Mouse (Mus musculus): ENCODE results near the gene Tmem126b. TPM values are rescaled to one million over a fixed set of nuclear protein-coding genes. Genes with fewer than 3 reads are reported as not detected.
A peak's percentile ranks its signal among the peaks of the same experiment; 100 is the strongest.

Tmem126b gene
- polyA plus RNA-seq, 1 experiment from 2014 or later = 32.0 TPM

- Histone ChIP-seq H3K4me3 (replicated peaks; ENCODE audit: low read length) (peak overlapping the region; percentile 88), H3K4me2 (ENCODE audit: low read length) (peak overlapping the region; percentile 52), H3K9me3 (ENCODE audit: control insufficient read depth, low read length) (no peaks in the 10 kb centered on the region), H3K27me3 (replicated peaks; ENCODE audit: control insufficient read depth, insufficient read depth, low read length) (no peaks in the 10 kb centered on the region), H3K36me3 (ENCODE audit: control insufficient read depth, insufficient read depth) (peaks cover 4% of the 10 kb centered on the region; the same call in 1 of the 2 replicates), H3K4me1 (replicated peaks; ENCODE audit: control insufficient read depth, insufficient read depth, low read length) (peaks cover 13% of the 10 kb centered on the region), H3K27ac (ENCODE audit: low read length) (peak overlapping the region; percentile 83), H3K9ac (replicated peaks; ENCODE audit: low read depth, low read length) (peak overlapping the region; percentile 72)
- ATAC-seq = peak; percentile 60
- 16% methylated on average over 10 of the region's 10 CpGs for WGBS
Observed at GRCm38 (mm10) chr7:90457517-90457916, 18.3 kb downstream of the Tmem126b start.

GRCm38 (mm10) chr7:90456845-90457468, 18.8 kb downstream of the Tmem126b start, which contains the start of gene Tmem126a:
Gene Tmem126a (minus strand): TSS chr7:90457229.
- H3K9me3 ChIP-seq (ENCODE audit: control insufficient read depth, low read length) = no peaks in the 10 kb centered on the region
- H3K27me3 ChIP-seq (replicated peaks; ENCODE audit: control insufficient read depth, insufficient read depth, low read length) = no peaks in the 10 kb centered on the region
- ATAC-seq = peak; percentile 98
- H3K4me1 ChIP-seq (replicated peaks; ENCODE audit: control insufficient read depth, insufficient read depth, low read length) = peaks cover 13% of the 10 kb centered on the region
- peak within 1 kb of the TSS; percentile 72 for H3K9ac ChIP-seq (replicated peaks; ENCODE audit: low read depth, low read length)
- H3K4me2 ChIP-seq (ENCODE audit: low read length) = peak within 1 kb of the TSS; percentile 52
- H3K27ac ChIP-seq (ENCODE audit: low read length) = peak within 1 kb of the TSS; percentile 83
- H3K4me3 ChIP-seq (replicated peaks; ENCODE audit: low read length) = peak within 1 kb of the TSS; percentile 88
- under 1% methylated on average over 41 of the region's 41 CpGs for WGBS
- peaks cover 4% of the 10 kb centered on the region; the same call in 1 of the 2 replicates for H3K36me3 ChIP-seq (ENCODE audit: control insufficient read depth, insufficient read depth)

- 34% methylated on average over 7 of the region's 7 CpGs for WGBS
- ATAC-seq = no peak
- H3K4me1 ChIP-seq (replicated peaks; ENCODE audit: control insufficient read depth, insufficient read depth, low read length) = peaks cover 13% of the 10 kb centered on the region
Observed at GRCm38 (mm10) chr7:90456149-90456844, 19.5 kb downstream of the Tmem126b start.

GRCm38 (mm10) chr7:90444206-90444605, 31.6 kb downstream of the Tmem126b start:
- H3K9me3 ChIP-seq (ENCODE audit: control insufficient read depth, low read length) = no peaks in the 10 kb centered on the region
- no peak overlapping the region for H3K27ac ChIP-seq (ENCODE audit: low read length)
- peaks cover 4% of the 10 kb centered on the region; the same call in 1 of the 2 replicates for H3K4me1 ChIP-seq (replicated peaks; ENCODE audit: control insufficient read depth, insufficient read depth, low read length)
- no peaks in the 10 kb centered on the region for H3K27me3 ChIP-seq (replicated peaks; ENCODE audit: control insufficient read depth, insufficient read depth, low read length)
- H3K9ac ChIP-seq (replicated peaks; ENCODE audit: low read depth, low read length) = peak overlapping the region; percentile 98
- no peak for ATAC-seq
- WGBS = under 1% methylated on average over 6 of the region's 6 CpGs
- H3K4me3 ChIP-seq (replicated peaks; ENCODE audit: low read length) = peak overlapping the region; percentile 99
- H3K36me3 ChIP-seq (ENCODE audit: control insufficient read depth, insufficient read depth) = peaks cover 8% of the 10 kb centered on the region; the same call in 1 of the 2 replicates
- H3K4me2 ChIP-seq (ENCODE audit: low read length) = peak overlapping the region; percentile 81

More at GRCm38 (mm10) chr7:90456149-90456844, 19.5 kb downstream of the Tmem126b start:
- H3K36me3 ChIP-seq (ENCODE audit: control insufficient read depth, insufficient read depth) = peaks cover 6% of the 10 kb centered on the region; the same call in 1 of the 2 replicates
- peak overlapping the region; percentile 88 for H3K4me3 ChIP-seq (replicated peaks; ENCODE audit: low read length)
- H3K27ac ChIP-seq (ENCODE audit: low read length) = peak overlapping the region; percentile 83; the same call in 1 of the 2 replicates
- H3K4me2 ChIP-seq (ENCODE audit: low read length) = peak overlapping the region; percentile 52
- H3K9ac ChIP-seq (replicated peaks; ENCODE audit: low read depth, low read length) = peak overlapping the region; percentile 72
- no peaks in the 10 kb centered on the region for H3K27me3 ChIP-seq (replicated peaks; ENCODE audit: control insufficient read depth, insufficient read depth, low read length)
- no peaks in the 10 kb centered on the region for H3K9me3 ChIP-seq (ENCODE audit: control insufficient read depth, low read length)

- H3K9me3 ChIP-seq (ENCODE audit: control insufficient read depth, low read length) = no peaks in the 10 kb centered on the region
- ATAC-seq = peak; percentile 61
- H3K9ac ChIP-seq (replicated peaks; ENCODE audit: low read depth, low read length) = peak overlapping the region; percentile 98
- peak overlapping the region; percentile 97 for H3K27ac ChIP-seq (ENCODE audit: low read length)
- peaks cover 4% of the 10 kb centered on the region; the same call in 1 of the 2 replicates for H3K4me1 ChIP-seq (replicated peaks; ENCODE audit: control insufficient read depth, insufficient read depth, low read length)
- H3K36me3 ChIP-seq (ENCODE audit: control insufficient read depth, insufficient read depth) = peaks cover 5% of the 10 kb centered on the region; the same call in 1 of the 2 replicates
- peak overlapping the region; percentile 99 for H3K4me3 ChIP-seq (replicated peaks; ENCODE audit: low read length)
- H3K4me2 ChIP-seq (ENCODE audit: low read length) = peak overlapping the region; percentile 81
- whole genome bisulfite sequencing = under 1% methylated on average over 107 of the region's 123 CpGs
- H3K27me3 ChIP-seq (replicated peaks; ENCODE audit: control insufficient read depth, insufficient read depth, low read length) = no peaks in the 10 kb centered on the region
Observed at GRCm38 (mm10) chr7:90443101-90444091, 32.4 kb downstream of the Tmem126b start.

GRCm38 (mm10) chr7:90442518-90443080, 33.2 kb downstream of the Tmem126b start, which contains the start of gene Crebzf:
Gene Crebzf (plus strand): TSS chr7:90442729.
- Histone ChIP-seq H3K27ac (ENCODE audit: low read length) (peak within 1 kb of the TSS; percentile 97), H3K27me3 (replicated peaks; ENCODE audit: control insufficient read depth, insufficient read depth, low read length) (no peaks in the 10 kb centered on the region), H3K9me3 (ENCODE audit: control insufficient read depth, low read length) (no peaks in the 10 kb centered on the region), H3K4me1 (replicated peaks; ENCODE audit: control insufficient read depth, insufficient read depth, low read length) (peaks cover 4% of the 10 kb centered on the region; the same call in 1 of the 2 replicates), H3K36me3 (ENCODE audit: control insufficient read depth, insufficient read depth) (peaks cover 4% of the 10 kb centered on the region; the same call in 1 of the 2 replicates), H3K4me3 (replicated peaks; ENCODE audit: low read length) (peak within 1 kb of the TSS; percentile 99), H3K4me2 (ENCODE audit: low read length) (peak within 1 kb of the TSS; percentile 81), H3K9ac (replicated peaks; ENCODE audit: low read depth, low read length) (peak within 1 kb of the TSS; percentile 98)
- WGBS = under 1% methylated on average over 49 of the region's 54 CpGs
- peak; percentile 98 for ATAC-seq

GRCm38 (mm10) chr7:90442070-90442469, 33.7 kb downstream of the Tmem126b start:
- peak overlapping the region; percentile 99 for H3K4me3 ChIP-seq (replicated peaks; ENCODE audit: low read length)
- WGBS = 0% methylated on average over 4 of the region's 4 CpGs
- peaks cover under 1% of the 10 kb centered on the region; the same call in 1 of the 2 replicates for H3K36me3 ChIP-seq (ENCODE audit: control insufficient read depth, insufficient read depth)
- no peaks in the 10 kb centered on the region for H3K27me3 ChIP-seq (replicated peaks; ENCODE audit: control insufficient read depth, insufficient read depth, low read length)
- peak overlapping the region; percentile 69 for H3K4me2 ChIP-seq (ENCODE audit: low read length)
- H3K9ac ChIP-seq (replicated peaks; ENCODE audit: low read depth, low read length) = peak overlapping the region; percentile 65
- H3K4me1 ChIP-seq (replicated peaks; ENCODE audit: control insufficient read depth, insufficient read depth, low read length) = peaks cover 4% of the 10 kb centered on the region; the same call in 1 of the 2 replicates
- H3K27ac ChIP-seq (ENCODE audit: low read length) = peak overlapping the region; percentile 97
- ATAC-seq = peak; percentile 18
- H3K9me3 ChIP-seq (ENCODE audit: control insufficient read depth, low read length) = no peaks in the 10 kb centered on the region

- Histone ChIP-seq H3K4me2 (ENCODE audit: low read length) (no peak overlapping the region), H3K27ac (ENCODE audit: low read length) (no peak overlapping the region), H3K9me3 (ENCODE audit: control insufficient read depth, low read length) (no peaks in the 10 kb centered on the region), H3K27me3 (replicated peaks; ENCODE audit: control insufficient read depth, insufficient read depth, low read length) (no peaks in the 10 kb centered on the region), H3K36me3 (ENCODE audit: control insufficient read depth, insufficient read depth) (no peaks in the 10 kb centered on the region), H3K9ac (replicated peaks; ENCODE audit: low read depth, low read length) (no peak overlapping the region), H3K4me3 (replicated peaks; ENCODE audit: low read length) (no peak overlapping the region), H3K4me1 (replicated peaks; ENCODE audit: control insufficient read depth, insufficient read depth, low read length) (0 out of 2 replicates have a peak, but pooled peaks cover 2% of the 10 kb centered on the region)
- no peak for ATAC-seq
- 89% methylated on average over 4 of the region's 4 CpGs for WGBS
Observed at GRCm38 (mm10) chr7:90440044-90440443, 35.8 kb downstream of the Tmem126b start.
